Mouse (Mus musculus): ENCODE results near the gene Olfr398. TPM values are rescaled to one million over a fixed set of nuclear protein-coding genes. Genes with fewer than 3 reads are reported as not detected.

Olfr398 gene
- total RNA-seq (2021), result not detected
- long read RNA-seq, experiment 1, result 0 reads
- long read RNA-seq, experiment 2, result 0 reads

GRCm38 (mm10) chr11:73990307-73990706 lies at the start of gene Olfr398:
Gene Olfr398, minus strand, starts transcription at chr11:73990407.
- DNase-seq (ENCODE audit: low spot score in 2 of 2), result no peak

GRCm38 (mm10) chr11:73993115-73993514 lies 2.9 kb upstream of the Olfr398 start:
- no peak for DNase-seq (ENCODE audit: low spot score in 2 of 2)

- DNase-seq (ENCODE audit: low spot score in 2 of 2), result no peak
These were observed 29.7 kb downstream of the Olfr398 start, which contains the start of gene Olfr397 for GRCm38 (mm10) chr11:73960517-73960916. Gene Olfr397, plus strand, starts transcription at chr11:73960817.

GRCm38 (mm10) chr11:73936377-73936776 lies 53.8 kb downstream of the Olfr398 start, which contains the start of gene Olfr23:
Gene Olfr23, plus strand, starts transcription at chr11:73936677.
- DNase-seq (ENCODE audit: low spot score in 2 of 2), result no peak

Other genes with a start within 250 kb of the Olfr398 start
- not detected for gene Olfr389, start 209.7 kb downstream of the Olfr398 start, total RNA-seq (2021)
- gene Olfr390, start 207.4 kb downstream of the Olfr398 start, total RNA-seq (2021), result not detected
- gene Olfr391-ps, start 187.4 kb downstream of the Olfr398 start, total RNA-seq (2021), result not detected
- not detected for gene Olfr392, start 173.4 kb downstream of the Olfr398 start, total RNA-seq (2021)
- not detected for gene Olfr393, start 139.0 kb downstream of the Olfr398 start, total RNA-seq (2021)
- gene Olfr394, start 99.6 kb downstream of the Olfr398 start, total RNA-seq (2021), result not detected
- not detected for gene Olfr395, start 81.1 kb downstream of the Olfr398 start, total RNA-seq (2021)
- not detected for gene Olfr23, start 53.7 kb downstream of the Olfr398 start, total RNA-seq (2021)
- gene Olfr397, start 29.6 kb downstream of the Olfr398 start, total RNA-seq (2021), result not detected
- not detected for gene Olfr139, start 66.1 kb upstream of the Olfr398 start, total RNA-seq (2021)
- not detected for gene Olfr399, start 66.2 kb upstream of the Olfr398 start, total RNA-seq (2021)
- not detected for gene Zfp616, start 79.5 kb upstream of the Olfr398 start, total RNA-seq (2021)
- gene Olfr401, start 123.3 kb upstream of the Olfr398 start, total RNA-seq (2021), result not detected
- not detected for gene Olfr402, start 163.1 kb upstream of the Olfr398 start, total RNA-seq (2021)
- not detected for gene Olfr403, start 195.8 kb upstream of the Olfr398 start, total RNA-seq (2021)
- not detected for gene Olfr43, start 221.0 kb upstream of the Olfr398 start, total RNA-seq (2021)